ENCODE assay signal across 11 mouse cellular contexts in the genomic region with DNA sequence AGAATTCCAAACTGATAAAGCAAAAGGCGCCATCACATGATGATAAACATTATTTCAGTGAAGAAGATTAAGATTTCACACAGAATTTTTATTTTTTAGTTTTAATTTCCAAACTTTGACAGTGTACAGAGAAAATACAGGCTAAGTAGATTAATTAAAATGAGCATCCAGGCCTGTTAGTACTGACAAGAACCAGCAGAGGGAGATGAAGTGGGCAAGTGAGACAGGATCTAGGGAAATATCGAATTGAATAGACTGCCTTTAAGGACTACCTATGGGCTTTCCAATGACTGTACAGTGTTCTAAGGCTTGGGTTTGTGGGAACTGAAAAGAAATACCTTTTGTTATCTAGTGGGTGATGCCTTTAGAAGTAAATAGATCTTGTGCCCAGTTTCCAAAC.
DNase-seq lines count a peak whose midpoint lies in the region; ATAC-seq and TF ChIP-seq lines count a peak whose summit lies in the region.
"Had no signal": no experiment of that assay in that cellular context is flagged by ENCODE, and none has a peak within 500 bp of the region (broad histone marks: within the 10 kb centered on the region; RNA-seq: fewer than 3 reads in every experiment).

No protein-coding gene starts in this region.

- H3K4me3 ChIP-seq in heart, adult 2 months = no peak overlapping the region
- no peak overlapping the region for H3K4me3 ChIP-seq in heart, embryonic 11.5 days (ENCODE audit: low read depth, low read length)
- H3K4me3 ChIP-seq in left cerebral cortex, adult 2 months = no peak overlapping the region
- H3K4me3 ChIP-seq in ES-E14 (ENCODE audit: insufficient read depth in 1 of 2, low read depth in 1 of 2, low read length in 2 of 2, poor library complexity in 1 of 2, severe bottlenecking in 1 of 2) = no peak overlapping the region
- H3K4me3 ChIP-seq in cortical plate, adult 2 months (ENCODE audit: insufficient read depth, low read length) = no peak overlapping the region
- H3K4me3 ChIP-seq: erythroblast, embryonic 14.5 days; limb, embryonic 13.5 days; neural tube, embryonic 13.5 days had no signal

- H3K4me2 ChIP-seq in heart, embryonic 11.5 days = no peak overlapping the region
- H3K4me2 ChIP-seq: limb, embryonic 13.5 days; neural tube, embryonic 13.5 days had no signal

- H3K27ac ChIP-seq in heart, adult 2 months = no peak overlapping the region
- H3K27ac ChIP-seq in heart, embryonic 11.5 days (ENCODE audit: low read depth, low read length) = no peak overlapping the region
- no peak overlapping the region for H3K27ac ChIP-seq in left cerebral cortex, adult 2 months
- no peak overlapping the region for H3K27ac ChIP-seq in ES-E14 (ENCODE audit: insufficient read depth, low read depth, low read length, poor library complexity, severe bottlenecking)
- H3K27ac ChIP-seq in cortical plate, adult 2 months (ENCODE audit: insufficient read depth, low read length) = no peak overlapping the region
- H3K27ac ChIP-seq: limb, embryonic 13.5 days; neural tube, embryonic 13.5 days had no signal

- no peak for ATAC-seq in heart, embryonic 11.5 days (replicated peaks; ENCODE audit: insufficient number of reproducible peaks, low FRiP score, low TSS enrichment)

- WGBS in heart, adult 2 months = 58% methylated on average over 2 of the region's 2 CpGs
- WGBS in heart, embryonic 11.5 days (ENCODE audit: insufficient replicate concordance) = 65% methylated on average over 2 of the region's 2 CpGs

- no peaks in the 10 kb centered on the region for H3K36me3 ChIP-seq in heart, adult 2 months (ENCODE audit: control insufficient read depth, insufficient read depth, low read length)
- no peaks in the 10 kb centered on the region for H3K36me3 ChIP-seq in heart, embryonic 11.5 days (ENCODE audit: control insufficient read depth, insufficient read depth, low read length)
- no peaks in the 10 kb centered on the region for H3K36me3 ChIP-seq in ES-E14 (ENCODE audit: control insufficient read depth, insufficient read depth, low read length, poor library complexity, severe bottlenecking)
- H3K36me3 ChIP-seq: limb, embryonic 13.5 days; neural tube, embryonic 13.5 days had no signal

- H3K27me3 ChIP-seq in heart, adult 2 months (ENCODE audit: control insufficient read depth, insufficient read depth, low read length) = no peaks in the 10 kb centered on the region
- no peaks in the 10 kb centered on the region for H3K27me3 ChIP-seq in heart, embryonic 11.5 days (ENCODE audit: control insufficient read depth, insufficient read depth, low read length)
- H3K27me3 ChIP-seq: limb, embryonic 13.5 days; neural tube, embryonic 13.5 days had no signal

- no peaks in the 10 kb centered on the region for H3K4me1 ChIP-seq in heart, adult 2 months (ENCODE audit: control insufficient read depth, insufficient read depth, low read length)
- no peaks in the 10 kb centered on the region for H3K4me1 ChIP-seq in heart, embryonic 11.5 days (ENCODE audit: control insufficient read depth, insufficient read depth, low read length)
- H3K4me1 ChIP-seq in ES-E14 (ENCODE audit: control insufficient read depth in 2 of 2, insufficient read depth in 2 of 2, low read length in 2 of 2, poor library complexity in 1 of 2) = no peaks in the 10 kb centered on the region
- no peaks in the 10 kb centered on the region for H3K4me1 ChIP-seq in cortical plate, adult 2 months (ENCODE audit: control insufficient read depth, insufficient read depth, low read length)
- H3K4me1 ChIP-seq: limb, embryonic 13.5 days; neural tube, embryonic 13.5 days had no signal

- in situ Hi-C loops in ES-E14 (cut with MboI; ENCODE audit: low sequenced_read_pairs in 2 of 2, unreplicated experiment in 2 of 2) = no loop called here

- no peak for TF ChIP-seq EP300 in heart, adult 2 months (IDR thresholded peaks at IDR 0.05; ENCODE audit: insufficient read depth, low read depth, low read length)

- H3K79me2 ChIP-seq in heart, adult 2 months (replicated peaks; ENCODE audit: control insufficient read depth, insufficient read depth, low read length) = no peaks in the 10 kb centered on the region

- no peak for DNase-seq in heart, adult 2 months
- DNase-seq in left cerebral cortex, adult 2 months (ENCODE audit: extremely low spot score in 1 of 2, low spot score in 2 of 2) = peak in 1 of 2 experiments; percentile 9
- DNase-seq in left cerebral cortex, adult 11 months (ENCODE audit: low spot score) = no peak
- DNase-seq in ES-E14 (ENCODE audit: low read depth, low spot score) = peak; percentile 3
- no peak for DNase-seq in spleen, postnatal 36 days (ENCODE audit: low spot score in 2 of 2)
- DNase-seq in urinary bladder, postnatal 36 days (ENCODE audit: low spot score in 2 of 2) = no peak

- intact Hi-C loops in heart, adult 2 months (cut with DNase I) = loop anchor here (10.0 kb wide), 1 partner anchor 809 kb away; no protein-coding TSS in a partner anchor
- intact Hi-C loops in left cerebral cortex, adult 2 months (cut with DNase I) = loop anchor here (5.0 to 10.0 kb wide), 2 partner anchors 811 to 1639 kb away; no protein-coding TSS in a partner anchor

- TF ChIP-seq CTCF in heart, adult 2 months (IDR thresholded peaks at IDR 0.05) = peak; percentile 60
- TF ChIP-seq CTCF in left cerebral cortex, adult 2 months (IDR thresholded peaks at IDR 0.05) = peak; percentile 59
- peak; percentile 24; the same call in 1 of the 2 replicates for TF ChIP-seq CTCF in cortical plate, adult 2 months (IDR thresholded peaks at IDR 0.05; ENCODE audit: extremely low read depth, insufficient read depth, low read length)

- TF ChIP-seq POLR2A in heart, adult 2 months (IDR thresholded peaks at IDR 0.05; ENCODE audit: insufficient read depth, low read depth, low read length) = no peak
- no peak for TF ChIP-seq POLR2A in cortical plate, adult 2 months (IDR thresholded peaks at IDR 0.05; ENCODE audit: extremely low read depth, insufficient read depth, low read length)

- no peak overlapping the region for H3K9ac ChIP-seq in heart, adult 2 months (ENCODE audit: low read depth, low read length)
- no peak overlapping the region for H3K9ac ChIP-seq in heart, embryonic 11.5 days (ENCODE audit: low read depth, low read length)
- H3K9ac ChIP-seq in ES-E14 (ENCODE audit: insufficient read depth, low read depth, low read length, poor library complexity, severe bottlenecking) = no peak overlapping the region
- H3K9ac ChIP-seq: limb, embryonic 13.5 days; neural tube, embryonic 13.5 days had no signal

- H3K9me3 ChIP-seq in heart, embryonic 11.5 days (replicated peaks; ENCODE audit: control insufficient read depth, low read length) = no peaks in the 10 kb centered on the region
- no peaks in the 10 kb centered on the region for H3K9me3 ChIP-seq in ES-E14 (ENCODE audit: control insufficient read depth, insufficient read depth, low read depth, low read length)
- H3K9me3 ChIP-seq: limb, embryonic 13.5 days; neural tube, embryonic 13.5 days had no signal

TF ChIP-seq in ES-E14, 5 proteins besides CTCF, POLR2A, EP300 and RAD21:
- no peak for TF ChIP-seq MAFK (IDR thresholded peaks at IDR 0.05; ENCODE audit: insufficient read depth, low read depth, low read length)
- TF ChIP-seq ZNF384 (IDR thresholded peaks at IDR 0.05; ENCODE audit: low read depth, low read length) = no peak
- no peak for TF ChIP-seq CHD2 (IDR thresholded peaks at IDR 0.05; ENCODE audit: low read depth, low read length)
- TF ChIP-seq HCFC1 (IDR thresholded peaks at IDR 0.05; ENCODE audit: borderline replicate concordance, insufficient read depth, low read length) = no peak
